Mouse (Mus musculus): ENCODE results near the gene Tbkbp1. TPM values are rescaled to one million over a fixed set of nuclear protein-coding genes. Genes with fewer than 3 reads are reported as not detected.
"Not testable (repeated sequence)": the region's sequence is repeated elsewhere in the genome, so short reads cannot be mapped to it uniquely, and the experiment has no call there.

Tbkbp1 gene
- polyA plus RNA-seq (2014; fragmentation: Nextera tagmentation; extraction: Ambion mirVana) = 8.4 and 9.0 TPM in 2 replicates

DNA sequence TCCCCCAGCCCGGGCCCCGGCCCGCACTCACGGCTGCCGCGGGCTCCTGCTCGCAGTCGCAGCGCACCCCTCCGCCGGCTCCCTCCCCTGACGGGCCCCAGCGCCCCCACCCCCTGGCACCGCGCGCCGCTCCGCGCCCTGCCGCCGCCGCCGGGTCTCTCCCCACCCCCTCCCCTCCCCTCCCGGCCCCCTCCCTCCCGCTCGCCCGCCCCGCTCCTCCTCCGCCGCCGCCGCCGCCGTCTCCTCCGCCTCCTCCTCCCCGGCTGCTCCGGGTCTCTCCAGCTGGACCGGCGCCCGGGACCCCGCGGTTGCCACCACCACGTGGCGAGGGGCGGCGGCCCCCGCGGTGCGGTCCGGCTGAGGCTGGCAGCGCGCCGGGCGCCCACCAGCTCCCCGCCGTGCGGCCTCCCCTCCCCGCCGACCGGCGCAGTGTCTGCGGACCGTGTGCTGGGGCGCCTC is at the start of gene Tbkbp1:
Gene Tbkbp1, minus strand, starts transcription at position 153 of the 459 bp plus-strand sequence.
- peaks cover 9% of the 10 kb centered on the region; the same call in 1 of the 2 replicates for H3K36me3 ChIP-seq (ENCODE audit: control insufficient read depth, insufficient read depth, low read length)
- peak within 1 kb of the TSS; percentile 94 for H3K27ac ChIP-seq (ENCODE audit: low read depth, low read length)
- peak within 1 kb of the TSS; percentile 95 for H3K9ac ChIP-seq (replicated peaks; ENCODE audit: low read depth, low read length)
- H3K4me2 ChIP-seq (ENCODE audit: low read depth, low read length) = peak within 1 kb of the TSS; percentile 51
- peaks cover 21% of the 10 kb centered on the region for H3K4me1 ChIP-seq (ENCODE audit: control insufficient read depth, insufficient read depth, low read length)
- H3K9me3 ChIP-seq (ENCODE audit: control insufficient read depth, low read length) = no peaks in the 10 kb centered on the region
- ATAC-seq (ENCODE audit: low read depth) = peak; percentile 33
- WGBS = 0% methylated on average over 26 of the region's 64 CpGs
- H3K27me3 ChIP-seq (ENCODE audit: control insufficient read depth, insufficient read depth, low read length) = no peaks in the 10 kb centered on the region
- peak within 1 kb of the TSS; percentile 77 for H3K4me3 ChIP-seq (ENCODE audit: low read depth, low read length)

DNA sequence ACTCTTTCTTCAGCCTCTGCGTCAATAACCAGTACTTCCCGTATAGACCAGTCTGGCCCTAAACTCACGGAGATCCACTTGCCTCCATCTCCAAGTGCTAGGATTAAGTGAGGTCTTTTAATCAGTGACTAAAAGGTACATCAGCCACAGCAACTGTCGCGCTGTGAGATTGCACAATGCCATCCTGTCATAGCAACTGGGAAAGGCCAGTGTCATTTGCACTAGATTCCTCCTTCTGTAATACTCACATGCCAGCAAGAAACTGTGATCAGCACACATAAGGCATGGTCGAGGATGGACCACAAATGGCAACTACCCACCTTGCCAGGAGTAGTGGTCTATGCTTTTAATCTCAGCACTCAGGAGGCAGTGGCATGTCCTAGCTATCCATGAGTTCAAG is 48.2 kb upstream of the Tbkbp1 start:
- Histone ChIP-seq H3K27ac (ENCODE audit: low read depth, low read length) (no peak overlapping the region), H3K4me2 (ENCODE audit: low read depth, low read length) (no peak overlapping the region), H3K27me3 (ENCODE audit: control insufficient read depth, insufficient read depth, low read length) (no peaks in the 10 kb centered on the region), H3K4me1 (ENCODE audit: control insufficient read depth, insufficient read depth, low read length) (no peaks in the 10 kb centered on the region), H3K9ac (replicated peaks; ENCODE audit: low read depth, low read length) (no peak overlapping the region), H3K9me3 (ENCODE audit: control insufficient read depth, low read length) (no peaks in the 10 kb centered on the region), H3K36me3 (ENCODE audit: control insufficient read depth, insufficient read depth, low read length) (no peaks in the 10 kb centered on the region), H3K4me3 (ENCODE audit: low read depth, low read length) (no peak overlapping the region)
- no peak for ATAC-seq (ENCODE audit: low read depth)
- 79% methylated on average over 6 of the region's 6 CpGs for WGBS

DNA sequence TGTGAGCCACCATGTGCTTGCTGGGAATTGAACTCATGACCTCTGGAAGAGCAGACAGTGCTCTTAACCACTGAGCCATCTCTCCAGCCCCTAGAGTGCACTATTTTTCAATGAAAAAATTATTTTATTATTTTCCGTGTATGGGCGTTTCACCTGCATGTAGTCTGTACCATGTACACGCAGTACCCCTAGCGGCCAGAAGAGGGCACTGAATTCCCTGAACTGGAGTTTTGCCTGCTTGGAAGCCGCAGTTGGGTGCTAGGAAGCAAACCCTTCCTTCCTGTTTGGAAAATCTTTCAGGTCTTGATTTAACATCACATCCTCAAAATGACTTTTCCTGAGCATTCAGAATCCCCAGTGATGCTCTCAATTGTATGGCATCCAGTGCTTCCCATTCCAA is 47.3 kb upstream of the Tbkbp1 start:
- Histone ChIP-seq H3K9me3 (ENCODE audit: control insufficient read depth, low read length) (no peaks in the 10 kb centered on the region), H3K27ac (ENCODE audit: low read depth, low read length) (no peak overlapping the region), H3K36me3 (ENCODE audit: control insufficient read depth, insufficient read depth, low read length) (no peaks in the 10 kb centered on the region), H3K4me3 (ENCODE audit: low read depth, low read length) (no peak overlapping the region), H3K4me2 (ENCODE audit: low read depth, low read length) (no peak overlapping the region), H3K4me1 (ENCODE audit: control insufficient read depth, insufficient read depth, low read length) (no peaks in the 10 kb centered on the region), H3K9ac (replicated peaks; ENCODE audit: low read depth, low read length) (no peak overlapping the region), H3K27me3 (ENCODE audit: control insufficient read depth, insufficient read depth, low read length) (no peaks in the 10 kb centered on the region)
- 25% methylated on average over 5 of the region's 5 CpGs for WGBS
- no peak for ATAC-seq (ENCODE audit: low read depth)

DNA sequence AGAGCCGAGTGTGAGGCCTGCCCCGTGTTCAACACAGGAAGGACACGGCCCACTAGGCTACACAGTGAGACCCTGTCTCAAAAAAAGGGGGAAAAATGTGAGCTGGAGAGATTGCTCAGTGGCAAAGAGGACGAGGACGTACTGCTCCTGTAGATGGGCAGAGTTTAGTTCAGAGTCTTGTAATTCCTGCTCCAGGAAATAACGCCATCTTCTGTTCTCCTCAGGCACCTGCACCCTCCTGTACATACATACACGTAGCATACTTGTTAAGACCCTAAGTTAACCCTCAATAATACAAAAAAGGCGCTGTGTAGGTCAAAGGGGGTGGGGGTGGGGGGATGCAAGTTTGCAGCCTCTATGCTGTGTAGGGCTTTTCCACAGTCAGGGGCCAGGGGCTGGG is 45.7 kb upstream of the Tbkbp1 start:
- WGBS = 81% methylated on average over 8 of the region's 8 CpGs

DNA sequence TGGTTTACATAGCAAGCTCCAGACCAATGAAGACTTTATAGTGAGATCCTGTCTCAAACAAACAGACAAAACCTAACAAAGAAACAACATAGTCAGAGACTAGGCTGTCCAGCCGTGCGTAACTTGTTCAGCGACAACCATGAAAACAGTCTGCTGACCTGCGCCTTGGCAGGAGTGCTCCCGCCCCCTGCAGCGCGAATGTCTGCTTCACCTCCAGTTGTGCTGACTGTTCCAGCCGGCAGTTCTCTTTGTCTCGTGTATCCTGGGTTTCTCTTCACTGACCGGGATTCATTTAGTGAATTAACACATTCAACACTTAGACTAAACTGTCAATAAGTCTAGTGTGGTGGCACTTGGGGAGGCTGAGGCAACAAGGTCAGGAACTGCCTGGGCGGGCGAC is 45.2 kb upstream of the Tbkbp1 start:
- H3K27me3 ChIP-seq (ENCODE audit: control insufficient read depth, insufficient read depth, low read length) = no peaks in the 10 kb centered on the region
- no peaks in the 10 kb centered on the region for H3K36me3 ChIP-seq (ENCODE audit: control insufficient read depth, insufficient read depth, low read length)
- no peak overlapping the region for H3K4me3 ChIP-seq (ENCODE audit: low read depth, low read length)
- 72% methylated on average over 12 of the region's 12 CpGs for WGBS
- no peaks in the 10 kb centered on the region for H3K4me1 ChIP-seq (ENCODE audit: control insufficient read depth, insufficient read depth, low read length)
- no peak for ATAC-seq (ENCODE audit: low read depth)
- H3K9me3 ChIP-seq (ENCODE audit: control insufficient read depth, low read length) = no peaks in the 10 kb centered on the region
- no peak overlapping the region for H3K4me2 ChIP-seq (ENCODE audit: low read depth, low read length)
- H3K27ac ChIP-seq (ENCODE audit: low read depth, low read length) = no peak overlapping the region
- no peak overlapping the region for H3K9ac ChIP-seq (replicated peaks; ENCODE audit: low read depth, low read length)

More for the DNA sequence above, 45.7 kb upstream of the Tbkbp1 start:
- Histone ChIP-seq H3K9ac (replicated peaks; ENCODE audit: low read depth, low read length) (no peak overlapping the region), H3K36me3 (ENCODE audit: control insufficient read depth, insufficient read depth, low read length) (no peaks in the 10 kb centered on the region), H3K27ac (ENCODE audit: low read depth, low read length) (no peak overlapping the region), H3K4me1 (ENCODE audit: control insufficient read depth, insufficient read depth, low read length) (no peaks in the 10 kb centered on the region), H3K9me3 (ENCODE audit: control insufficient read depth, low read length) (no peaks in the 10 kb centered on the region), H3K27me3 (ENCODE audit: control insufficient read depth, insufficient read depth, low read length) (no peaks in the 10 kb centered on the region), H3K4me2 (ENCODE audit: low read depth, low read length) (no peak overlapping the region), H3K4me3 (ENCODE audit: low read depth, low read length) (no peak overlapping the region)
- no peak for ATAC-seq (ENCODE audit: low read depth)

DNA sequence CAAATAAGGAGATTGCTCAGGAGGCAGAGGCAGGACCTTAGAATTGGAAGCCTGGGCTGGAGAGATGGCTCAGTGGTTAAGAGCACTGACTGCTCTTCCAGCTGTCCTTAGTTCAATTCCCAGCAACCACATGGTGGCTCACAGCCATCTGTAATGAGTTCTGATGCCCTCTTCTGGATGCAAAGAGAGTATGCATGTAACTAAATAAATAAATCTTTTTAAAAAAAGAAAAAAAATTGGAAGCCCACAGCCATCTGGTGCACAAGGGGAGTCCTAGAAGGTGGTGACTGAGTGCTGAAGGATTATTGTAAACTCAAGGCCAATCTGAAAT is 41.3 kb upstream of the Tbkbp1 start:
- no peak overlapping the region for H3K4me2 ChIP-seq (ENCODE audit: low read depth, low read length)
- ATAC-seq (ENCODE audit: low read depth) = no peak

DNA sequence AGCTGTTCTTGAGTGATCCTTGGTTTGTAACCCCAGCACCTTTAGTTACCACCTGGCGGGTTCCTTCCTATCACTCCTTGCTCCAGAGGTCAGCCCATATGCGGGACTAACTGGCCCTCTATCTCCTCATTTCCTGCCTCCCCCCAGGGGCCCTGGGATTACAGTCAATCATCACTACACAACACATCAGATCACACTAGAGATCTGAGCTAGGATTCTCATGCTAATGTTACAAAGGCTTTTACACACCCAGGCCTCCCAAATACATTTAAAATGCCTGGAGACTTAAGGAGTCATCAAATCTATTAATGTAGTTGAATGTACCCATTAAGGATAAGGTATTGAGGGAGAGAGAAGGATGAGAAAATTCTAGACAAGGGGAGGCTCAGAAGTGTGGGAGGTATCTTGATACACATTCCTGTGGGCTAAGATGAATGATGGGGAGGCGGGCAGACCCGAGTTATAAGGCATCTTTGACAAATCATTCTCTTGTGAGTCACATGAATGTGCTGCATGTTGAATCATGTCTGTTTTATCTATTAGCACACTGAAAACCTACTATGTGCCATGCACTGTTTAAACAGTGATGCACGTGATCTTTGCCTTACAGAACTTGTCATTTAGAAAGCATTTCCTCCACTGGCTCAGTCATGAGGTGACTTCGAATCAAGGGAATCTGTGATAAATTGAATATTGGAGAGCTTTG is 40.8 kb upstream of the Tbkbp1 start:
- Histone ChIP-seq H3K36me3 (ENCODE audit: control insufficient read depth, insufficient read depth, low read length) (no peaks in the 10 kb centered on the region), H3K27me3 (ENCODE audit: control insufficient read depth, insufficient read depth, low read length) (no peaks in the 10 kb centered on the region), H3K9ac (replicated peaks; ENCODE audit: low read depth, low read length) (no peak overlapping the region), H3K9me3 (ENCODE audit: control insufficient read depth, low read length) (no peaks in the 10 kb centered on the region), H3K4me3 (ENCODE audit: low read depth, low read length) (no peak overlapping the region), H3K27ac (ENCODE audit: low read depth, low read length) (no peak overlapping the region), H3K4me1 (ENCODE audit: control insufficient read depth, insufficient read depth, low read length) (peaks cover 7% of the 10 kb centered on the region), H3K4me2 (ENCODE audit: low read depth, low read length) (no peak overlapping the region)
- no peak for ATAC-seq (ENCODE audit: low read depth)
- WGBS = 78% methylated on average over 6 of the region's 6 CpGs

More for the DNA sequence above, 41.3 kb upstream of the Tbkbp1 start:
- H3K27ac ChIP-seq (ENCODE audit: low read depth, low read length) = no peak overlapping the region
- no peak overlapping the region for H3K9ac ChIP-seq (replicated peaks; ENCODE audit: low read depth, low read length)
- no peaks in the 10 kb centered on the region for H3K9me3 ChIP-seq (ENCODE audit: control insufficient read depth, low read length)
- H3K4me1 ChIP-seq (ENCODE audit: control insufficient read depth, insufficient read depth, low read length) = peaks cover 7% of the 10 kb centered on the region
- no peak overlapping the region for H3K4me3 ChIP-seq (ENCODE audit: low read depth, low read length)
- H3K36me3 ChIP-seq (ENCODE audit: control insufficient read depth, insufficient read depth, low read length) = no peaks in the 10 kb centered on the region
- no peaks in the 10 kb centered on the region for H3K27me3 ChIP-seq (ENCODE audit: control insufficient read depth, insufficient read depth, low read length)

DNA sequence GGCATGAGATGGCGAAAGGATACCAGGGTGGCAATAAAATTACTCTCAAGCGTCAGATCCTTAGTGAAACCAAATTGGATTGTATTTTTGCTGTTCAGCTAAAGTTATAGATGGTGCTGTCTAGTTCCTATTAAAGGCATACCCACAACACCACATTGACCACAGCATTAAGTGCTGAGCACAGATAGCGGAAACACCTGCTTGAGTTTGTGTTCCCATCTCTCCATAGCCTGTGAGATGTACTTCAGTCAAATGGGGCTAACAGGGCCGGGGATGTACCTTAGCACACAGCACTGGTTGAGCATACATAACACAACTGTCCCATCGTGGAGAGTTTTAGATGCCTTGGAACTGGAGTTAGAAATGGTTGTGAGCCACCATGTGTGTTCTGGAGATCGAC is 39.7 kb upstream of the Tbkbp1 start:
- 92% methylated on average over 6 of the region's 6 CpGs for WGBS
- peaks cover 10% of the 10 kb centered on the region for H3K4me1 ChIP-seq (ENCODE audit: control insufficient read depth, insufficient read depth, low read length)
- H3K9ac ChIP-seq (replicated peaks; ENCODE audit: low read depth, low read length) = no peak overlapping the region
- H3K4me2 ChIP-seq (ENCODE audit: low read depth, low read length) = no peak overlapping the region
- no peaks in the 10 kb centered on the region for H3K27me3 ChIP-seq (ENCODE audit: control insufficient read depth, insufficient read depth, low read length)
- H3K36me3 ChIP-seq (ENCODE audit: control insufficient read depth, insufficient read depth, low read length) = 0 out of 2 replicates have a peak, but pooled peaks cover 1% of the 10 kb centered on the region
- H3K4me3 ChIP-seq (ENCODE audit: low read depth, low read length) = no peak overlapping the region
- no peak overlapping the region for H3K27ac ChIP-seq (ENCODE audit: low read depth, low read length)
- ATAC-seq (ENCODE audit: low read depth) = no peak
- H3K9me3 ChIP-seq (ENCODE audit: control insufficient read depth, low read length) = no peaks in the 10 kb centered on the region

DNA sequence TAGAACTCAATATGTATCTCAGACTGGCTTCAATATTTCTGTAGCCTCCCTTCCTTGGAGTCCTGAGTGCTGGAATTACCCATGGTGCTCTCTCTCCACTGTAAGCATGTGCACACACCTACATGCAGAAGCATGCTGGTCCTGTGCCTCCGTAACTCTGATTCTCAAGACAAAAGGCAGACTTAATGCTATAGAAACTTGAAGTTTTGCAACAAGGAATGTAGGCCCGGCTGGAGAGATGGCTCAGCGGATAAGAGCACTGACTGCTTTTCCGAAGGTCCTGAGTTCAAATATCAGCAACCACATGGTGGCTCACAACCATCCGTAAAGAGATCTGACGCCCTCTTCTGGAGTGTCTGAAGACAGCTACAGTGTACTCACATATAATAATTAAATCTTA is 38.4 kb upstream of the Tbkbp1 start:
- not testable (repeated sequence) for H3K4me2 ChIP-seq (ENCODE audit: low read depth, low read length); H3K4me3 ChIP-seq (ENCODE audit: low read depth, low read length); H3K36me3 ChIP-seq (ENCODE audit: control insufficient read depth, insufficient read depth, low read length); H3K27me3 ChIP-seq (ENCODE audit: control insufficient read depth, insufficient read depth, low read length); H3K9ac ChIP-seq (replicated peaks; ENCODE audit: low read depth, low read length); H3K27ac ChIP-seq (ENCODE audit: low read depth, low read length); ATAC-seq (ENCODE audit: low read depth); H3K9me3 ChIP-seq (ENCODE audit: control insufficient read depth, low read length)
- H3K4me1 ChIP-seq (ENCODE audit: control insufficient read depth, insufficient read depth, low read length) = peaks cover 12% of the 10 kb centered on the region
- WGBS = 94% methylated on average over 6 of the region's 6 CpGs

All from neural tube, embryonic 14.5 days (tissue).